Mouse (Mus musculus) olfactory bulb, adult 2 months (tissue): ENCODE data around the gene Cntn4.

Experiments used
- CTCF ChIP-seq: fragments of 200-500 bp; IDR thresholded peaks from 2 replicates; pipeline ENCODE4 v1.5.1; 2012; ENCODE audit warnings: low read depth, mild to moderate bottlenecking, low read length, moderate library complexity; ENCODE audit not compliant: insufficient read depth
- POLR2A ChIP-seq: fragments of 200-500 bp; IDR thresholded peaks from 2 replicates; pipeline ENCODE4 v1.6.1; 2012; ENCODE audit warnings: mild to moderate bottlenecking, low read depth, low read length, moderate library complexity; ENCODE audit not compliant: insufficient read depth

- TF ChIP-seq CTCF (no peak), POLR2A (no peak)
Observed at GRCm38 (mm10) chr6:106441246-106441645, 763.8 kb downstream of the Cntn4 start.
